Mouse (Mus musculus) brain, embryonic 14.5 days (tissue): ENCODE results near the gene Cnpy1. TPM values are rescaled to one million over a fixed set of nuclear protein-coding genes. Genes with fewer than 3 reads are reported as not detected.

Experiments used
- DNase-seq: peaks from one replicate; pipeline ENCODE4 v3.0.0-alpha.2; 2011; ENCODE audit warnings: low read depth
- CTCF ChIP-seq: fragments of 200-500 bp; IDR thresholded peaks from 2 replicates; pipeline ENCODE4 v1.5.1; 2012; ENCODE audit warnings: inconsistent platforms, mild to moderate bottlenecking, moderate library complexity, borderline replicate concordance; ENCODE audit not compliant: insufficient read depth, insufficient read length; ENCODE audit errors: extremely low read depth
- POLR2A ChIP-seq: fragments of 200-500 bp; IDR thresholded peaks from 2 replicates; pipeline ENCODE4 v1.6.1; 2012; ENCODE audit warnings: mild to moderate bottlenecking, inconsistent platforms, borderline replicate concordance; ENCODE audit not compliant: poor library complexity, insufficient read depth, insufficient read length, severe bottlenecking; ENCODE audit errors: extremely low read depth
- polyA plus RNA-seq: library from polyadenylated mRNA; depleted of rRNA; stranded (reverse); fragments of >200 nt; gene quantifications from 2 replicates; pipeline ENCODE4 v1.2.3, GENCODE M21; 2012

The Cnpy1 gene
- polyA plus RNA-seq, 1 experiment: 54.6 TPM

DNA sequence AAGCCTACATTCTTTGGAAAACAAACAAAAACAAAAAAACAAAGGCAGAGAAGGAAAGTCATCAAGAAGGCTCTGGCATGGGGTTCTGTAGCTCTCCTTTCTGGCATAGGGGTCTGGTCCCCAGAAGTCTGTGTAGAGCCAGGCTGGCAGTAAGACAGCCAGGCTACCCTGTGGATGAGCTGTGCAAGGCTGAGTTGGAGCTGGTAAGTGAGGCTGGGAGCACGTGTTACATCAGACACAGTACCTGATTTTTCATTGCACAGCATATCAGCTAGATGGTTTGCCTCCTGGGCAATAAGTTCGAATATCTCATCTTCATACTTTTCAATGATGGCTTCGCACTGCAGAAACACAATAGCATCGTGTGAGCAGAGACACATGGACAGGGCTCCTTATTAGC, 38.6 kb downstream of the Cnpy1 start:
- DNase-seq: no peak
- no peak for TF ChIP-seq CTCF
- no peak for TF ChIP-seq POLR2A

GRCm38 (mm10) chr5:28206448-28206847, 39.2 kb downstream of the Cnpy1 start:
- no peak for DNase-seq
- TF ChIP-seq POLR2A (no peak), CTCF (no peak)

DNA sequence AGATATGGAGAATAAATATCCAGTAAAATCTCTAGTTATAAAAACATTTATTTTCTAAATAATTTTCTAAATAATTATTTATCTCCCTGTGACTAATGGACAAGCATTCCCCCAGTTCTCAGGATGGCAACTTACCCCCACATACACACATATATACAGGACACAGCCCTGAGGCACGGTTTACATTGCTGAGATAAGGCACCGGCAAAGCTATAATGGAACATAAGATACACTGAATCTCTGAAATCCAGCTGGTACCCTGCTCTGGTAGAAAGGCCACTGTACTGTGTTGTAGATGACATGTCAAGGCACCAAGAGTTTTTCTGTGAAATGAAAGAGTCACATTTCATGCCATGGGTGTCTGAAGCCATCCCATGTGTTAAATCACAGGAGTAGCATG, 40.9 kb downstream of the Cnpy1 start:
- DNase-seq: no peak

DNA sequence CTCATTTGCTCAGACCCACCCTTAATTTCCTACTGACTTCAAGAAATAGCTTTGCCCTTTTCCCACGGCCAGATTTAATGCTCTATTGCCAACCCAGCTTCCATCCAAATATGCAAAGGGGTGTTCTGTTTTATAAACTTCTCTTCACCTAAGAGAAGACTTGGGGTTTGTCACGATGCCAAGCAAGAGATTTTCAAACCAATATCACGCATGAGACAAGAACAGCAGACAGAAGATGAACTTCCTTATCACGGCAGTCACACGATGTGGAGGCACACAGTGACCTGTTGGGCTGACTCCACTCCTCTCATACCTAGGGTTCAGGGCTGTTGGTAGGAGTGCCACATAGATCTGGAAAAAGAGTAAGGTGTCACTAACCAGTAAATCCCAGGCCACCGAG, 42.5 kb downstream of the Cnpy1 start:
- TF ChIP-seq POLR2A (no peak), CTCF (no peak)
- DNase-seq: no peak

More for the DNA sequence above, 40.9 kb downstream of the Cnpy1 start:
- TF ChIP-seq CTCF: no peak
- no peak for TF ChIP-seq POLR2A

- TF ChIP-seq POLR2A (no peak), CTCF (no peak)
- no peak for DNase-seq
Observed at GRCm38 (mm10) chr5:28199089-28199873, 46.3 kb downstream of the Cnpy1 start.

DNA sequence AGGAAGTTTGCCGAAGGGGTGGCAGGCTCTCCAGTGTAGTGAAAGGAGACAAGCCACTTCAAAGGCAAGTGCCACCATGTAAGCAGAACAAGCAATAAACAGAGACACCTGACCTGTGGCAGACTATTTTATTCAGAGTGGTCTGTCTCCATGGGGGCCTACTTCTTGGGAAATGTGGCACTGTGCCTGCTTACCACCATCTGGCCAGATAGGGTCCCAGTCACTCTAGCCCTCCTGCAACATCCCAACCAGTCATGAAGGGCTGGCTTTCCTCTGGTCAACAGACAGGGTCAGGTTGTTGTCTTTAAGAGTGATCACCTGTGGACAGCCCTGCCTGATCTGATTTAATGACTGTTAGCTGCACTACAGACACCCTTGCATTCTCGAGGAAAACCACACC, 50.1 kb downstream of the Cnpy1 start:
- TF ChIP-seq CTCF (no peak), POLR2A (no peak)
- no peak for DNase-seq

GRCm38 (mm10) chr5:28192099-28192454, 53.5 kb downstream of the Cnpy1 start:
- no peak for TF ChIP-seq CTCF
- no peak for DNase-seq

DNA sequence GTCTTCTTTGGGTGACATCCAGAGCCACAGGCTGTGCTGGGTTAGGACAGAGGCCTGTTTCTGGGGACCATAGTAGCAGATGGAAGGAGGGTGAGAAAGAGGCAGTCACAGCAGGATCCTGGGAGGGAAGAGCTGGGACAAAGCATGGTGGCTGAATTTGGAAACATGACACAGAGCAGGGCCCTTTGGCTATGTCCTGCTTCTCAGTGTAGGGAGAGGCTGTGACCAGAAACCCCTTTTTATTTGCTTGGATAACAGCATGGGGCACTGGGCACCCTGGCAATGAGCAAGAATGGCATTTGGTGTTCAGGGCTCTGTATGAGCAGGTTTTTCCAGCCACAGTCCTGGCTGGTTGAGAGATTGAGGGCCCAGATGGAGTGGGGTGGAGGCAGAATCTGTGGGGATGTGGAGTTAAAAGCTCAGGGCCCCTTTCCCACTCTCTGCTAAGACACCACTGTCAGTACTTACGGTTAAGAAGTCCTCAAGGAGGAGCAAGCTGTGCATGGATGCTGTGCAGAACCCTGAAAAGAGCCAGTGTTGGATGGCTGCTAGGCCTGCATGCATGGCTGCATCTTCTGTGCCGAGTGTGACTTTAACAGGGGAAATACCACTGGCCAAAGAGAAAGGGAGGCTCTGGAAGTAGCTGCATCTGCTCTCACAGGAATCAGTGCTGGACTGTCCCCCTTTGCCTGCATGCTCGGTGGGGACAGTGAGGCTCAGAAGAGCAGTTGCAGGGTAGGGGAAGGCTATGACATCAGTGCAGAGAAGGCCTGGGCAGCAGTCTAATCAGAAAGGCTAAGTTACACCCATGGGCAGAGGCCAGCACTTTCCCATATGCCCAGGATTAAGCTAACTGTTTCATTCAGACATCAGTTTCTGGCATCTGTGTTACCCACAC, 54.2 kb downstream of the Cnpy1 start:
- no peak for DNase-seq
- no peak for TF ChIP-seq POLR2A
- TF ChIP-seq CTCF: no peak

- peak; percentile 70 for DNase-seq
- TF ChIP-seq POLR2A: no peak
Observed at GRCm38 (mm10) chr5:28179237-28179790, 66.3 kb downstream of the Cnpy1 start.

GRCm38 (mm10) chr5:28178322-28178721, 67.3 kb downstream of the Cnpy1 start:
- DNase-seq: no peak
- TF ChIP-seq CTCF (no peak), POLR2A (no peak)

DNA sequence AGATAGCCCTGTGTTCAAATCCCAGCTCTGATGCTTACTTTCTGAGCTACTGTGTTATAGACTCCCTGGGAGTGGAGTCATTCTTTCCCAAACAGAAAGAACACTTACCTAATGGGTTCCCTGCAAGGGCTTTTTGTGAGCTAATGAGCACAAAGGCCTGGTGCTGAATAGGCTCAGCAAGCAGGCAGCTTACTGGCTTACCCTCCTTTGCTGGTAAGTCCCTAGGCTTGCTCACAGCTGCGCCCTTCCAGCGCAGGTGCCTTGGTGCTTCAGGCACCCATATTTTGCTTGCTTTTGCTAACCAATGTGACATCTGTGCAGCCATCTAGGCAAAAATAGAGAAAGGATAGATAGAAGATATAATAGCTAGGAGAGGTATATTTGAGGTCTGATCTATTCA, 69.0 kb downstream of the Cnpy1 start:
- DNase-seq: peak; percentile 76
- TF ChIP-seq POLR2A (no peak), CTCF (no peak)

DNA sequence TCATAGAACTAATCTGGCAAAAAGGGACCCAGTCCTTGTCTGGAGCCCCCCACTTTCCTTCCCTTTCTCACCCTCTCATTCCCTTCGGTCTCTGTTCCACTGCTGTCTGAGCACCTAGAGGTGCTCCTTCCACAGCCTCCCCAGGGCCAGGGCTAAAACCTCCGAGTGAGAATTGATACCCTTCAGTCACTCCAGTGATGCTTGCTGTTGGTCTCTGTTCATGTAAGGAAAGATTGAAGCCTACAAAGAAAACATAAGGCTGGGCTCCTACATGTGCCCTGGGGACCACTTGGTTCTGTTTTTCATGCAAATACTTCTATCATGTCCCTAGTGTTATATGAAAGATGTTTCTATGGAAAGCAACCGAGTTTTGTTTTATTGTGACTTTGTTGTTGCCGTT, 69.6 kb downstream of the Cnpy1 start:
- DNase-seq: no peak
- TF ChIP-seq POLR2A (no peak), CTCF (no peak)

DNA sequence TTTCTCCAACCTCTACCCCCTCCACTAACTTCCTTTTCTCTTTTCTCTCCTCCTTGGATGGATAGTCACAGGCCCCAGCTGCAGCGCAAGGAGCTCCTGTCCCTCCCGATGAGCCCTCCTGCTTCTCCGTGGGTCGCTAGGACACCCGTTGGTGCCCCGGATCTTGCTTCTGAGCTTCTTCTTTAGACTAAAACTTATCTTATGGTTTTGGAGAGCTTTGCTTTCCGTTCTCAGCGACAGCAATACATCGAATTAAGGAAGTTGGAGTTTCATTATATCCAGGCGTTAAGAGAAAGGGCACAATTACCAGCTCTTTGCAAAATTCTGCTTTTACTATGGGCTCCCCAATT, 70.1 kb downstream of the Cnpy1 start:
- TF ChIP-seq POLR2A (no peak), CTCF (no peak)
- no peak for DNase-seq

- DNase-seq: peak; percentile 59
- TF ChIP-seq CTCF (no peak), POLR2A (no peak)
Observed at GRCm38 (mm10) chr5:28174876-28175569, 70.6 kb downstream of the Cnpy1 start.

GRCm38 (mm10) chr5:28174086-28174485, 71.5 kb downstream of the Cnpy1 start:
- no peak for TF ChIP-seq POLR2A
- TF ChIP-seq CTCF: no peak

More at GRCm38 (mm10) chr5:28174086-28174485, 71.5 kb downstream of the Cnpy1 start:
- DNase-seq: no peak
